Comparison of ENCODE assay signal across 8 mouse cellular contexts in genomic region chr15:98055246-98055645, GRCm38 (mm10). TPM values are rescaled to one million over a fixed set of nuclear protein-coding genes. Genes with fewer than 3 reads are reported as not detected.
DNase-seq lines count a peak whose midpoint lies in the region; ATAC-seq and TF ChIP-seq lines count a peak whose summit lies in the region.

No protein-coding gene starts in this region.

- 22% methylated on average over 5 of the region's 5 CpGs for WGBS in forebrain, postnatal 0 days
- WGBS in limb, embryonic 11.5 days = 43% methylated on average over 5 of the region's 5 CpGs

- in situ Hi-C loops in ES-E14 (cut with MboI; ENCODE audit: low sequenced_read_pairs in 2 of 2, unreplicated experiment in 2 of 2) = no loop called here

- peak; percentile 15 to 39 for DNase-seq in left cerebral cortex, adult 18-20 months (ENCODE audit: low spot score in 2 of 2)
- no peak for DNase-seq in left cerebral cortex, adult 8-10 months (ENCODE audit: low spot score in 2 of 2)
- peak; percentile 62 for DNase-seq in ES-E14 (ENCODE audit: low read depth, low spot score)
- DNase-seq in adrenal gland, postnatal 36 days = peak; percentile 9 to 37
- DNase-seq in forebrain, postnatal 0 days = peak; percentile 53
- DNase-seq in limb, embryonic 11.5 days (ENCODE audit: low spot score) = peak; percentile 76
- DNase-seq in spleen, adult 12 weeks (ENCODE audit: low spot score) = no peak

- H3K9ac ChIP-seq in ES-E14 (ENCODE audit: insufficient read depth, low read depth, low read length, poor library complexity, severe bottlenecking) = no peak overlapping the region
- H3K9ac ChIP-seq in forebrain, postnatal 0 days = no peak overlapping the region
- no peak overlapping the region for H3K9ac ChIP-seq in limb, embryonic 11.5 days (ENCODE audit: low read length)

- ATAC-seq in forebrain, postnatal 0 days = no peak; the same call in 1 of the 2 replicates
- ATAC-seq in limb, embryonic 11.5 days (ENCODE audit: insufficient number of reproducible peaks, low FRiP score, low TSS enrichment, low read depth) = no peak
- ATAC-seq in erythroid progenitor cell, adult 5-6 weeks (replicated peaks; ENCODE audit: low FRiP score, poor library complexity, severe bottlenecking) = no peak

- H3K4me3 ChIP-seq in ES-E14 (ENCODE audit: insufficient read depth in 1 of 2, low read depth in 1 of 2, low read length in 2 of 2, poor library complexity in 1 of 2, severe bottlenecking in 1 of 2) = no peak overlapping the region
- no peak overlapping the region for H3K4me3 ChIP-seq in forebrain, postnatal 0 days (ENCODE audit: low read depth, low read length)
- no peak overlapping the region for H3K4me3 ChIP-seq in limb, embryonic 11.5 days (ENCODE audit: low read depth, low read length)

- H3K4me1 ChIP-seq in ES-E14 (ENCODE audit: control insufficient read depth in 2 of 2, insufficient read depth in 2 of 2, low read length in 2 of 2, poor library complexity in 1 of 2) = no peaks in the 10 kb centered on the region; a peak in 1 of 4 replicates
- no peaks in the 10 kb centered on the region for H3K4me1 ChIP-seq in forebrain, postnatal 0 days (ENCODE audit: insufficient read depth)
- H3K4me1 ChIP-seq in limb, embryonic 11.5 days (ENCODE audit: control insufficient read depth, insufficient read depth, low read length) = no peaks in the 10 kb centered on the region

- TF ChIP-seq CTCF in forebrain, postnatal 0 days (IDR thresholded peaks at IDR 0.05; ENCODE audit: low read depth) = peak; percentile 72

- no peaks in the 10 kb centered on the region for H3K27me3 ChIP-seq in forebrain, postnatal 0 days (ENCODE audit: insufficient read depth, low read length)
- H3K27me3 ChIP-seq in limb, embryonic 11.5 days (ENCODE audit: control insufficient read depth, insufficient read depth, low read length) = no peaks in the 10 kb centered on the region

- H3K9me3 ChIP-seq in ES-E14 (ENCODE audit: control insufficient read depth, insufficient read depth, low read depth, low read length) = no peaks in the 10 kb centered on the region
- no peaks in the 10 kb centered on the region for H3K9me3 ChIP-seq in forebrain, postnatal 0 days (ENCODE audit: low read length)
- H3K9me3 ChIP-seq in limb, embryonic 11.5 days (ENCODE audit: control insufficient read depth, low read length) = no peaks in the 10 kb centered on the region

- H3K27ac ChIP-seq in ES-E14 (ENCODE audit: insufficient read depth, low read depth, low read length, poor library complexity, severe bottlenecking) = no peak overlapping the region
- H3K27ac ChIP-seq in forebrain, postnatal 0 days (ENCODE audit: low read depth, low read length) = no peak overlapping the region
- H3K27ac ChIP-seq in limb, embryonic 11.5 days (replicated peaks; ENCODE audit: low read depth, low read length) = no peak overlapping the region

- H3K4me2 ChIP-seq in forebrain, postnatal 0 days (ENCODE audit: low read depth) = no peak overlapping the region
- no peak overlapping the region for H3K4me2 ChIP-seq in limb, embryonic 11.5 days (ENCODE audit: low read depth, severe bottlenecking)

- H3K36me3 ChIP-seq in ES-E14 (ENCODE audit: control insufficient read depth, insufficient read depth, low read length, poor library complexity, severe bottlenecking) = peaks cover 35% of the 10 kb centered on the region
- peaks cover 59% of the 10 kb centered on the region for H3K36me3 ChIP-seq in forebrain, postnatal 0 days (ENCODE audit: insufficient read depth)
- H3K36me3 ChIP-seq in limb, embryonic 11.5 days (ENCODE audit: control insufficient read depth, insufficient read depth, low read length) = peaks cover 20% of the 10 kb centered on the region

TF ChIP-seq in ES-E14, 5 proteins besides CTCF, POLR2A, EP300 and RAD21:
- TF ChIP-seq CHD2 (IDR thresholded peaks at IDR 0.05; ENCODE audit: low read depth, low read length) (no peak), HCFC1 (IDR thresholded peaks at IDR 0.05; ENCODE audit: borderline replicate concordance, insufficient read depth, low read length) (no peak), MAFK (IDR thresholded peaks at IDR 0.05; ENCODE audit: insufficient read depth, low read depth, low read length) (no peak), ZC3H11A (IDR thresholded peaks at IDR 0.05; ENCODE audit: borderline replicate concordance, low read depth, low read length) (no peak), ZNF384 (IDR thresholded peaks at IDR 0.05; ENCODE audit: low read depth, low read length) (no peak)

RNA-seq across cellular contexts. Expression of gene Pfkm, which starts 37.1 kb away (rescaled TPM):
- 100 to 1,000 TPM; 399 to 431 TPM for total RNA-seq in left cerebral cortex, adult 18-20 months (2021)
- 100 to 1,000 TPM; 407 to 459 (median 428) TPM for total RNA-seq in left cerebral cortex, adult 8-10 months (2022)
- 18.3 and 18.5 TPM in 2 replicates for total RNA-seq in ES-E14 (2012; rRNA removed)
- 10 to 100 TPM; 59.9 to 65.4 TPM for total RNA-seq in adrenal gland, postnatal 36 days (2021)
- 90.1 and 91.9 TPM in 2 replicates for total RNA-seq in forebrain, postnatal 0 days (2014; rRNA removed)
- polyA plus RNA-seq in forebrain, postnatal 0 days (2015; fragmentation: Nextera tagmentation; extraction: Ambion mirVana) = 76.4 and 86.3 TPM in 2 replicates
- polyA plus RNA-seq in limb, embryonic 11.5 days (2014; fragmentation: Nextera tagmentation; extraction: Ambion mirVana) = 39.7 and 41.8 TPM in 2 replicates
- 4.3 and 8.8 TPM in 2 replicates for total RNA-seq in erythroid progenitor cell, adult 5-6 weeks (2015; ENCODE audit: low replicate concordance)
- 17.8 and 22.8 TPM in 2 replicates for total RNA-seq in erythroid progenitor cell, adult 5-6 weeks (2017; ENCODE audit: low replicate concordance)

RNA-seq across cellular contexts. Expression of gene Senp1, which starts 38.3 kb away (rescaled TPM):
- 10 to 100 TPM; 11.7 to 11.8 TPM for total RNA-seq in left cerebral cortex, adult 18-20 months (2021)
- 10 to 100 TPM; 13.2 to 15.3 (median 13.9) TPM for total RNA-seq in left cerebral cortex, adult 8-10 months (2022)
- total RNA-seq in ES-E14 (2012; rRNA removed) = 20.5 and 27.2 TPM in 2 replicates
- 10 to 100 TPM; 16.0 to 16.8 TPM for total RNA-seq in adrenal gland, postnatal 36 days (2021)
- 13.6 and 19.8 TPM in 2 replicates for total RNA-seq in forebrain, postnatal 0 days (2014; rRNA removed)
- 8.5 and 12.2 TPM in 2 replicates for polyA plus RNA-seq in forebrain, postnatal 0 days (2015; fragmentation: Nextera tagmentation; extraction: Ambion mirVana)
- polyA plus RNA-seq in limb, embryonic 11.5 days (2014; fragmentation: Nextera tagmentation; extraction: Ambion mirVana) = 50.9 and 57.5 TPM in 2 replicates
- total RNA-seq in erythroid progenitor cell, adult 5-6 weeks (2015; ENCODE audit: low replicate concordance) = 35.0 and 47.4 TPM in 2 replicates
- total RNA-seq in erythroid progenitor cell, adult 5-6 weeks (2017; ENCODE audit: low replicate concordance) = 42.2 and 49.9 TPM in 2 replicates

RNA-seq across cellular contexts. Expression of gene Col2a1, which starts 50.8 kb away (rescaled TPM):
- under 1 TPM; 0.86 to 0.91 TPM for total RNA-seq in left cerebral cortex, adult 18-20 months (2021)
- total RNA-seq in left cerebral cortex, adult 8-10 months (2022) = 1 to 10 TPM; 1.3 to 2.2 (median 1.6) TPM
- 9.5 and 10.9 TPM in 2 replicates for total RNA-seq in ES-E14 (2012; rRNA removed)
- not detected for total RNA-seq in adrenal gland, postnatal 36 days (2021)
- 7.6 and 28.3 TPM in 2 replicates for total RNA-seq in forebrain, postnatal 0 days (2014; rRNA removed)
- polyA plus RNA-seq in forebrain, postnatal 0 days (2015; fragmentation: Nextera tagmentation; extraction: Ambion mirVana) = 2.5 and 4.9 TPM in 2 replicates
- 237 and 243 TPM in 2 replicates for polyA plus RNA-seq in limb, embryonic 11.5 days (2014; fragmentation: Nextera tagmentation; extraction: Ambion mirVana)
- total RNA-seq in erythroid progenitor cell, adult 5-6 weeks (2015; ENCODE audit: low replicate concordance) = not detected in 2 replicates
- not detected in 2 replicates for total RNA-seq in erythroid progenitor cell, adult 5-6 weeks (2017; ENCODE audit: low replicate concordance)

Comparison
In these comparisons a context has a peak if more than half of its experiments do, and no peak if none do; other contexts are left out.
1. DNase-seq: peak in left cerebral cortex, adult 18-20 months (2 of 2), ES-E14 (single experiment), adrenal gland, postnatal 36 days (2 of 2), forebrain, postnatal 0 days (single experiment) and limb, embryonic 11.5 days (single experiment); none in left cerebral cortex, adult 8-10 months (0 of 2) and spleen, adult 12 weeks (single experiment).